Mouse (Mus musculus) kidney, postnatal 0 days (tissue): ENCODE measurements at regions not wholly inside any gene's neighbourhood (a gene's known extent, or its start where the extent isn't known, plus 50 kb on each side); places are given as distances from the start of the nearest gene placed in this dataset.
A peak's percentile ranks its signal among the peaks of the same experiment; 100 is the strongest.

Source experiments
- ATAC-seq: fragments of 200-750 bp; cut with Nextera tagmentation; replicated peaks from 2 replicates; pipeline ENCODE4 v1.8.0; 2017; ENCODE audit warnings: low read depth, moderate number of reproducible peaks, moderate TSS enrichment, moderate library complexity; ENCODE audit not compliant: low FRiP score
- DNase-seq: peaks from one replicate; pipeline ENCODE4 v3.0.0-alpha.2; 2016; ENCODE audit warnings: low spot score
- H3K27ac ChIP-seq: fragments of 300-500 bp; sonication (generic); 2 replicates; pipeline ENCODE4 v1.5.1; 2014; ENCODE audit warnings: mild to moderate bottlenecking
- H3K27me3 ChIP-seq: fragments of 300-500 bp; sonication (generic); 2 replicates; pipeline ENCODE4 v1.6.1; 2014; ENCODE audit warnings: low read length, mixed read lengths; ENCODE audit not compliant: insufficient read depth
- H3K36me3 ChIP-seq: fragments of 300-500 bp; sonication (generic); 2 replicates; pipeline ENCODE4 v1.6.1; 2014; ENCODE audit warnings: low read length, mixed read lengths; ENCODE audit not compliant: insufficient read depth
- H3K4me1 ChIP-seq: fragments of 300-500 bp; sonication (generic); replicated peaks from 2 replicates; pipeline ENCODE4 v1.6.1; 2014; ENCODE audit warnings: antibody characterized with exemption, low read length, mixed read lengths; ENCODE audit not compliant: insufficient read depth
- H3K4me2 ChIP-seq: fragments of 300-500 bp; sonication (generic); 2 replicates; pipeline ENCODE4 v1.6.1; 2014; ENCODE audit warnings: mild to moderate bottlenecking, low read length, moderate library complexity, mixed read lengths
- H3K4me3 ChIP-seq: fragments of 300-500 bp; sonication (generic); replicated peaks from 2 replicates; pipeline ENCODE4 v1.5.1; 2014; ENCODE audit warnings: low read depth, low read length
- H3K9ac ChIP-seq: fragments of 300-500 bp; sonication (generic); 2 replicates; pipeline ENCODE4 v1.6.1; 2014; ENCODE audit warnings: low read depth, low read length
- H3K9me3 ChIP-seq: fragments of 300-500 bp; sonication (generic); replicated peaks from 2 replicates; pipeline ENCODE4 v1.6.1; 2016; ENCODE audit warnings: low read length, inconsistent platforms, mixed read lengths
- CTCF ChIP-seq: IDR thresholded peaks from 2 replicates; pipeline ENCODE4 v1.5.1; 2016; ENCODE audit warnings: antibody characterized with exemption, low read depth, mild to moderate bottlenecking, moderate library complexity
- WGBS: fragments of 180-500 bp; shearing (Covaris S2); extraction: QIAGEN DNeasy Blood & Tissue Kit; methylation state at CpG from one replicate; pipeline ENCODE4 v1.1.7; 2014; 5-methylcytosine and 5-hydroxymethylcytosine counted together

GRCm38 (mm10) chr1:194524976-194525375 is 93.0 kb upstream of the Plxna2 start:
- WGBS: 93% methylated on average over 2 of the region's 2 CpGs
- no peak overlapping the region for H3K4me2 ChIP-seq
- no peak overlapping the region for H3K27ac ChIP-seq
- no peaks in the 10 kb centered on the region for H3K4me1 ChIP-seq
- H3K27me3 ChIP-seq: no peaks in the 10 kb centered on the region
- no peaks in the 10 kb centered on the region for H3K36me3 ChIP-seq
- no peak for TF ChIP-seq CTCF
- no peaks in the 10 kb centered on the region for H3K9me3 ChIP-seq
- no peak for ATAC-seq
- no peak for DNase-seq
- H3K4me3 ChIP-seq: no peak overlapping the region
- H3K9ac ChIP-seq: no peak overlapping the region

GRCm38 (mm10) chr1:194521216-194521615 is 96.8 kb upstream of the Plxna2 start:
- no peak for TF ChIP-seq CTCF
- Histone ChIP-seq H3K27me3 (no peaks in the 10 kb centered on the region), H3K9ac (no peak overlapping the region), H3K27ac (no peak overlapping the region), H3K4me3 (no peak overlapping the region), H3K4me2 (no peak overlapping the region), H3K4me1 (0 out of 2 replicates have a peak, but pooled peaks cover 3% of the 10 kb centered on the region), H3K36me3 (no peaks in the 10 kb centered on the region), H3K9me3 (no peaks in the 10 kb centered on the region)
- WGBS: 67% methylated on average over 2 of the region's 2 CpGs
- ATAC-seq: no peak
- peak; percentile 78 for DNase-seq

DNA sequence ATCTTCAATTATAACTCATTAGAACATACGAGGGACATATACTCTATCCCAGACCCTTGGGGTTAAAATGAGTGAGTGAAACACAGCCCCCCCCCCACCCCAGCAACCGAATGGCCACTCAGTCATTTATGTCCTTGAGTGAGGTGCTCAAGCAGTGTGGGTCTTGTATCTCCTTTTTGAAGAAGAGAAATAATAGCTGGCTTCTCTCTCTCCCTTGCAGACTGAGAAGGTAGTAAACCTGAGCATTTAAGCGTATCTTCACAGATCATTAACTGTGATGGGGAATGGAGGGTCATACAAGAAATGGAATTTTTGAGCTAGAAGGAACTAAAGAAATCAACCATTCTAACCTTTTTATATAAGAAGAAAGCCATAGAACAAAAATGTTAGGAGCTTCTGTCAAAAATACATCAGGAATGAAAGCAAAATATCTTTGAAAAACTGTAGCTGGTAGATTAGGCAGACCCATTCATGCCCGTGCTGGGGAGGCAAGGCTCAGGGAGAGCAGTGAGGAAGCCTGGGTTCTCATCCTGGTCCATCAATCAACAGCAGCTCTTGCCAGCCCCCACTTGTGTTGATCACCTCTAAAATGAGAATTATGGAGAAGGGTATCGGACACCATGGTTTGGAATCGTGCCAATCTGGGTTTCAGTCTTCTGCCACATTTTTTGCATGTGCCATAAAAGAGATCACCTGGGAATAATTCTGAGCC is 98.4 kb upstream of the Plxna2 start:
- H3K4me1 ChIP-seq: 0 out of 2 replicates have a peak, but pooled peaks cover 3% of the 10 kb centered on the region
- no peak overlapping the region for H3K4me3 ChIP-seq
- ATAC-seq: peak; percentile 43; the same call in 1 of the 2 replicates
- H3K27me3 ChIP-seq: no peaks in the 10 kb centered on the region
- no peak overlapping the region for H3K9ac ChIP-seq
- H3K4me2 ChIP-seq: no peak overlapping the region
- peak; percentile 39 for DNase-seq
- 41% methylated on average over 6 of the region's 6 CpGs for WGBS
- H3K27ac ChIP-seq: no peak overlapping the region
- TF ChIP-seq CTCF: no peak
- no peaks in the 10 kb centered on the region for H3K36me3 ChIP-seq
- H3K9me3 ChIP-seq: no peaks in the 10 kb centered on the region

- Histone ChIP-seq H3K36me3 (no peaks in the 10 kb centered on the region), H3K4me3 (no peak overlapping the region)
- DNase-seq: no peak
Observed at GRCm38 (mm10) chr1:194516136-194516535, 101.9 kb upstream of the Plxna2 start.

GRCm38 (mm10) chr1:194508314-194508713 is 109.7 kb upstream of the Plxna2 start:
- Histone ChIP-seq H3K27ac (no peak overlapping the region), H3K4me3 (no peak overlapping the region), H3K4me2 (no peak overlapping the region), H3K9ac (no peak overlapping the region), H3K4me1 (no peaks in the 10 kb centered on the region), H3K9me3 (no peaks in the 10 kb centered on the region), H3K36me3 (no peaks in the 10 kb centered on the region), H3K27me3 (no peaks in the 10 kb centered on the region)
- DNase-seq (peak; percentile 25), ATAC-seq (no peak)
- no peak for TF ChIP-seq CTCF
- 68% methylated on average over 1 of the region's 1 CpGs for WGBS

More at GRCm38 (mm10) chr1:194516136-194516535, 101.9 kb upstream of the Plxna2 start:
- ATAC-seq: no peak
- Histone ChIP-seq H3K9me3 (no peaks in the 10 kb centered on the region), H3K9ac (no peak overlapping the region), H3K4me1 (0 out of 2 replicates have a peak, but pooled peaks cover 3% of the 10 kb centered on the region), H3K4me2 (no peak overlapping the region), H3K27ac (no peak overlapping the region), H3K27me3 (no peaks in the 10 kb centered on the region)
- TF ChIP-seq CTCF: no peak
- 74% methylated on average over 1 of the region's 1 CpGs for WGBS

- no peak for ATAC-seq
- H3K27me3 ChIP-seq: no peaks in the 10 kb centered on the region
Observed at GRCm38 (mm10) chr1:194505826-194506225, 112.2 kb upstream of the Plxna2 start.

More at GRCm38 (mm10) chr1:194505826-194506225, 112.2 kb upstream of the Plxna2 start:
- Histone ChIP-seq H3K4me1 (no peaks in the 10 kb centered on the region), H3K27ac (no peak overlapping the region), H3K36me3 (no peaks in the 10 kb centered on the region), H3K9ac (no peak overlapping the region), H3K9me3 (no peaks in the 10 kb centered on the region), H3K4me3 (no peak overlapping the region), H3K4me2 (no peak overlapping the region)
- no peak for TF ChIP-seq CTCF
- WGBS: 37% methylated on average over 3 of the region's 3 CpGs
- DNase-seq: no peak
